Mouse (Mus musculus): Measurements from ENCODE around the gene Ankrd22.

The Ankrd22 gene

DNA sequence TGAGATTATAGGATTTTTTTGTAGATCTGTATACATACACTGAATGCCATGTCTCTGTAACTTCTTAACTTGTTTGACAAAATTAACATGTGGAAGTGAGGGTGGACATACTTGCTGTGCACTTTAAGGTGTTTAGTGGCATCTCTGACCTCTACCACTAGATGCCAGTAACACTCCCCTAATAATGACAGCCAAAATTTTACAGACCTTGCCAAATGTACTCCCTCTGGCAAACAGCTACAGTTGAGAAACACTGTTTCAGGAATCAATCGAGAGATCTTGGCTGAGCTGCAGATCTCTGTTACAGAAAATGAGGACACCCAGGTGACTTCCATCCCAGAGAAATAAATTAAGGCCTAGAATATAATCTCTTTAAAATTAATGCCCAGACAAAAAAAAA, 69.6 kb downstream of the Ankrd22 start:
- peak; percentile 89 for DNase-seq (ENCODE audit: extremely low read depth, low read depth, low spot score)

DNA sequence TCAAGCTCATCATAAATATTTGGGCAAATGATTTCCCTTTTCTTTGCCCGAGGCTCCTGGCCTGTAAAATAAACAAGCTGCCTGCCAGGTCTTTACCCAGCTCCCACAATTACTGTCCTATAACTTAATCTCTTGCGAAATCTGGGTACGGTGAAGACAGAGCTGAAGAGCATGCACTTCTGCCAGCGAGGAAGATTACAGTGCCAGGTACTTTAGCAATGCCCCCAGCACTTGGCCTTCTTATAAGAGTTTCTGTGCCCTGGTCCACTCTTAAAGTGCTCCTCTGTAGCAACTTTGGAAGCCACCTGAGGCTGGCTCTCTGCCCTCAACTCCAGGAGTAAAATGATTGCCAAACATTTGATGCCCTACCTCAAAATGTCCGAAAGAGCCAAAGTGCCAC, 70.5 kb downstream of the Ankrd22 start:
- peak; percentile 99 for DNase-seq (ENCODE audit: extremely low read depth, low read depth, low spot score)

DNA sequence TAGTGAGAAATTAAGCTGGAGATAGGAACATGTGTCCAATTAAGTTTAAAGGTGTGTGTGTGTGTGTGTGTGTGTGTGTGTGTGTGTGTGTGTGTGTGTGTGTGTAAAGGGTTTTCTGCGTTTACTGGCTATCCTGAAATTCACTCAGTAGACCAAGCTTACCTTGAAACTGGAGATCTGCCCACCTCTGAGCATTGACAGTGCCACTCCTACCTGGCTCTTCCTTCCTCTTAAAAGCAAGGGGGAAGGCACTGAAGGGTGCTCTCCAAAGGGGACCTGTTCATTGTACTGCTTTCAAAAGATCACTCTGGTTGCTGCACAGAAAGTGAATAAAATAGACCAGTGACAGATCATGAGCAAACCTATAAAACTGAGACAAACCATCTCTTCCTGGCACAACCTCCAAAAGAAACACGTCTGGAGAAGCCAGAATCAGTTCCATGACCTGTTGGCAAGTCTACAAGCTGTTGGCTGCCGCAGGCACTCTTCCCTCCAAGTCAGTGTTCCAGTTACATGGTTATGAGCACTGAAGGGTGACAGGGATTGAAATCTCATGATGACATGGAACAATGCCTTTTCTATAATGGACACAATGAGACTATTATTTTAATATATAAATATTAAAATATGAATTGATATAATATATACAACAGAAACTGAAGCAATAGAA, 76.7 kb downstream of the Ankrd22 start:
- no peak for DNase-seq (ENCODE audit: extremely low read depth, low read depth, low spot score)

DNA sequence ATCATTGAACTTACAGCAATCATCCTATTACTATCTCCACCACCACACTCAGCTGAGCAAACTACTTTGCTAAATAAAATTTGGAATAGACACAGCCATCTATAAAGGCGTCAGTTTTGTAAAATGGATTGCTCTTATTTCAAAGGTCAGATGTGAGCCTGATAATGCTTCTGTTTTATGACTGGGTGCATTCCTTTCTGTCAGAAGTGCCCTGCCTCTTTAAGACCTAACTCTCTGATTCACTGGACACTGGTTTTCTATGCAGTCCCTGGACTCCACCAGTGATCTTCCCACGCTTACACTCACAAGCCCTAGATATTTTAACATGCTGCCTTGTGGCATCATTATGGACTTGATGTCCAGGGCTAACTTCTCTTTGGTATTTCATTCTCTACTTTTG, 87.7 kb downstream of the Ankrd22 start:
- no peak for DNase-seq (ENCODE audit: extremely low read depth, low read depth, low spot score)

DNA sequence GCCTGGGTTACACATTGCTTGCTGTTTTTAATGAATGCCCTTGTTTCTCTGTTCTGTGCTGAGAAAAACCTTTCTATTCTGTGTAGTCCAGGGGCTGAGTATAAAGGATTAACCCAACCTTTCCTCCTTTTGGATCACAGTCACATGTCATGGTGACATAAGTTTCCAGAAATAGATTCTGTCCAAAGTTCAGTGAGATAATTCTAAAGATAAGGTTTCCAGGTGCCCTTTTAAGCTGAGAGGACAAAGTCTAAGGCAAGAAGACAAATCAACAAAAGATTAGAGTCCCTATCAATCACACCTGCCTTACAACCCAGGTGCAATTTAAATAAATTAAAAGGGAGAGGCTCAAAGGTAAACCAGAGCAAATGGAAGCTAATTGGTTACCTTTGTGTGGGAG, 91.6 kb downstream of the Ankrd22 start:
- no peak for DNase-seq (ENCODE audit: extremely low read depth, low read depth, low spot score)

Data from fat pad, adult 2 months (tissue).